Mouse (Mus musculus) bone marrow macrophage, adult 2 months (primary cell): Measurements from ENCODE around the gene Gm11172.

Experiments used
- CTCF ChIP-seq: IDR thresholded peaks from 2 replicates; pipeline ENCODE4 v1.5.1; 2012; ENCODE audit warnings: low read depth, mild to moderate bottlenecking, low read length, moderate library complexity
- POLR2A ChIP-seq: IDR thresholded peaks from 2 replicates; pipeline ENCODE4 v1.6.1; 2012; ENCODE audit warnings: mild to moderate bottlenecking, low read depth, low read length, borderline replicate concordance

- TF ChIP-seq CTCF (no peak), POLR2A (no peak)
Measured at GRCm38 (mm10) chr16:10785371-10786231, 27.1 kb upstream of the Gm11172 start, which contains the start of gene Socs1.
